Mouse (Mus musculus): ENCODE results near the gene Dgki. TPM values are rescaled to one million over a fixed set of nuclear protein-coding genes. Genes with fewer than 3 reads are reported as not detected.

Dgki gene
- polyA plus RNA-seq, 1 experiment from 2014 or later: 0.88 TPM

DNA sequence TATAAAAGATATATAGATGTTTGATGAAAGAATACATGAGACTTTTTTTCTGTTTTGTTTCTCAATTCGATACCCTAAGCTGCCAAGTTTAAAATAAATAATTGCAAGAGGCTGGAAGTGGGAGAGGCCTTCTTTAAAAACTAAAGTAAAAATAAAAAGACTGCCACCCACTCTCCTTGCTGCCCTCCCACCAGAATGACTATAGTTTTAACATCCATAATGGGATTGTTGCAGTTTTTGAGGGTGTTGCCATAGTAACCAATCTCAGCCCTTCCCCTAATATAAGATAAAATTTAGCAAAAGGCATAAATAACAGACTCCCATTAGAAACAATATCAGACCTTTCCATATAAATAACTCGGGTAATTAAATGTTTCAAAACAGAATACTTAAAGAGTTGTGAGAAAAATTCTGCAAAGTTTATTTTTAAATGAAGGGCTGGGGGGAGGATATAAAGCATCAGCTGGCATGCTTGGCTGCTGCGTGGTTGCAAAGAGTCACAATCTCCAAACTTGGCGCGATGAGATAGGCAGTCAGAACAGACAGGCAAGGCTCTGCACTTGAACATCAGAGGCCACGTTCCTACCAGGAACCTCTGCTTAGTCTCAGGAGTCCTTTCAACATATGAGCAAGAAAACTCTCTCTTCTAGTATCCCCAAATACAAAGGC lies 57.8 kb downstream of the Dgki start:
- H3K4me3 ChIP-seq (ENCODE audit: control insufficient read depth in 1 of 2, insufficient read depth in 1 of 2, low read depth in 1 of 2, low read length in 2 of 2): no peak overlapping the region
- no peaks in the 10 kb centered on the region for H3K36me3 ChIP-seq (ENCODE audit: control insufficient read depth, insufficient read depth, low read length)
- H3K9ac ChIP-seq (ENCODE audit: low read length): no peak overlapping the region
- H3K9me3 ChIP-seq (ENCODE audit: control insufficient read depth, low read length): no peaks in the 10 kb centered on the region
- no peak for ATAC-seq (ENCODE audit: insufficient number of reproducible peaks, insufficient read depth, low FRiP score, low read depth)
- H3K4me2 ChIP-seq (ENCODE audit: low read length): no peak overlapping the region
- 38% methylated on average over 6 of the region's 6 CpGs for WGBS
- H3K4me1 ChIP-seq (ENCODE audit: control insufficient read depth in 2 of 2, insufficient read depth in 2 of 2, low read length in 2 of 2): peaks cover 20 to 23% of the 10 kb centered on the region in 2 experiments
- peak overlapping the region; percentile 53 to 59 for H3K27ac ChIP-seq (replicated peaks in 1 of 2; ENCODE audit: control insufficient read depth in 1 of 2, insufficient read depth in 1 of 2, low read depth in 2 of 2, low read length in 2 of 2)
- no peaks in the 10 kb centered on the region for H3K27me3 ChIP-seq (ENCODE audit: control insufficient read depth, insufficient read depth, low read length)

DNA sequence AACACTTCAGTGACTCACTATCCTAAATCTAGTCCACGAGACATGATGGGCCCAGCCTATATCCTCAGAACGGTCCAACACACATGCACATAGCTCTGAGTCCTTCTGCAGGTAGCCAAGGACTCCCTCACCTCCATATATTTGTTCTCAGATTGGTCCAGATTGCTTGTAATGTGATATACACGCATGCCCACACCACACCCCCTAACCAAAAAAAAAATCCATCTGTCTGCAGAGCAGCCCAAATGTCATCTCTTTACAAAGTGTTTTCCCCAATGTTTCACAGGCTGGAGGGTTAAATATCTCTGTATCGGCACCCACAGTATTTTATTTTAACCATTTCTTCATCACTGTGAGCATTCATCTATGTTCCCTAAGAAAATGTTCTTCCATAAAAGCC lies 58.5 kb downstream of the Dgki start:
- Histone ChIP-seq H3K36me3 (ENCODE audit: control insufficient read depth, insufficient read depth, low read length) (no peaks in the 10 kb centered on the region), H3K4me2 (ENCODE audit: low read length) (no peak overlapping the region), H3K4me3 (ENCODE audit: control insufficient read depth in 1 of 2, insufficient read depth in 1 of 2, low read depth in 1 of 2, low read length in 2 of 2) (no peak overlapping the region), H3K9ac (ENCODE audit: low read length) (no peak overlapping the region), H3K27me3 (ENCODE audit: control insufficient read depth, insufficient read depth, low read length) (no peaks in the 10 kb centered on the region), H3K27ac (replicated peaks in 1 of 2; ENCODE audit: control insufficient read depth in 1 of 2, insufficient read depth in 1 of 2, low read depth in 2 of 2, low read length in 2 of 2) (no peak overlapping the region), H3K4me1 (ENCODE audit: control insufficient read depth in 2 of 2, insufficient read depth in 2 of 2, low read length in 2 of 2) (peaks cover 20 to 23% of the 10 kb centered on the region in 2 experiments), H3K9me3 (ENCODE audit: control insufficient read depth, low read length) (no peaks in the 10 kb centered on the region)
- 83% methylated on average over 4 of the region's 4 CpGs for WGBS
- ATAC-seq (ENCODE audit: insufficient number of reproducible peaks, insufficient read depth, low FRiP score, low read depth): no peak

DNA sequence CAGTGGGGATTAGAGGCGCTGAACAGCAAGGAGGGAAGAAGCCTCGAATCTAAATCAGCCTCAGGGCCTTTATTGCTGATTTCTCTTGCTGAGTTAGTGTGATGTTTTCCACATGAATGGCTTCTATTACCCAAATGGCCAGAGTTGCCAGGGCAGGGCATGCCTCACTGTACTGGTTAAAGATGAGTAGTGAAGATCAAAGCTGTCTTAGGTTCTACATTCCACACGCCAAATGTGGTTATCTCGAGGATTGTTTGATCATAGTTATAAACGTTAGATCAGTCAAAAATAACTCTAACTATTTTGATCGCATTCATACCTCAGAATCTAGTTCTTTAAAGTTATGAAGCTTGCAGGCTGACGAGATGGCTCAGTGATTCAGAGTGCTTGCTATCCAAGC lies 59.8 kb downstream of the Dgki start:
- Histone ChIP-seq H3K27me3 (ENCODE audit: control insufficient read depth, insufficient read depth, low read length) (no peaks in the 10 kb centered on the region), H3K4me2 (ENCODE audit: low read length) (no peak overlapping the region), H3K27ac (replicated peaks in 1 of 2; ENCODE audit: control insufficient read depth in 1 of 2, insufficient read depth in 1 of 2, low read depth in 2 of 2, low read length in 2 of 2) (no peak overlapping the region), H3K4me1 (ENCODE audit: control insufficient read depth in 2 of 2, insufficient read depth in 2 of 2, low read length in 2 of 2) (peaks cover 17 to 21% of the 10 kb centered on the region in 2 experiments), H3K9ac (ENCODE audit: low read length) (no peak overlapping the region), H3K4me3 (ENCODE audit: control insufficient read depth in 1 of 2, insufficient read depth in 1 of 2, low read depth in 1 of 2, low read length in 2 of 2) (no peak overlapping the region), H3K36me3 (ENCODE audit: control insufficient read depth, insufficient read depth, low read length) (no peaks in the 10 kb centered on the region), H3K9me3 (ENCODE audit: control insufficient read depth, low read length) (no peaks in the 10 kb centered on the region)
- WGBS: 81% methylated on average over 7 of the region's 7 CpGs
- no peak for ATAC-seq (ENCODE audit: insufficient number of reproducible peaks, insufficient read depth, low FRiP score, low read depth)

DNA sequence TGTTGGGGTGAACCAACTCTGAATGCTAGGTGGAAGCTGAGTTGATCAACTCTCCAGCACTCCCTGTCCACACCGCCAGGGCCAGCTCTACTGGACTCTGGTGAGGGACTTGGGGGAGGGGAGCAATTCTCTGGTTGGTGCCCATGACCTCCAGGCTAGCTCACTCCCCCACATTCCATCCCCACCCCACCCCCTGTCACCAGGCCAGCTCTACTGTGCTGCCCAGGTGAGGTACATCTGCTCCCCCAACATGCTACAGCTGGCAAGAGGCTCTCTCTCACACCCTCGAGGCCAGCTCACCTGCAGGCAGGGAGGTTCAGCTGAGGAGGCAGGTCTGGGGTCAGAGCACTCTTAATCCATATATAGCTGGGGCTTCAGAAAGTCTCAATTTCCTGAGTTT lies 63.1 kb downstream of the Dgki start:
- H3K27me3 ChIP-seq (ENCODE audit: control insufficient read depth, insufficient read depth, low read length): no peaks in the 10 kb centered on the region
- H3K36me3 ChIP-seq (ENCODE audit: control insufficient read depth, insufficient read depth, low read length): no peaks in the 10 kb centered on the region
- no peak overlapping the region for H3K27ac ChIP-seq (replicated peaks in 1 of 2; ENCODE audit: control insufficient read depth in 1 of 2, insufficient read depth in 1 of 2, low read depth in 2 of 2, low read length in 2 of 2)
- ATAC-seq (ENCODE audit: insufficient number of reproducible peaks, insufficient read depth, low FRiP score, low read depth): no peak
- H3K4me3 ChIP-seq (ENCODE audit: control insufficient read depth in 1 of 2, insufficient read depth in 1 of 2, low read depth in 1 of 2, low read length in 2 of 2): no peak overlapping the region
- H3K9me3 ChIP-seq (ENCODE audit: control insufficient read depth, low read length): no peaks in the 10 kb centered on the region
- no peak overlapping the region for H3K9ac ChIP-seq (ENCODE audit: low read length)
- WGBS: 67% methylated on average over 2 of the region's 2 CpGs
- H3K4me1 ChIP-seq (ENCODE audit: control insufficient read depth in 2 of 2, insufficient read depth in 2 of 2, low read length in 2 of 2): peaks cover 4 to 5% of the 10 kb centered on the region in 2 experiments; a peak in 2 of 4 replicates
- no peak overlapping the region for H3K4me2 ChIP-seq (ENCODE audit: low read length)

DNA sequence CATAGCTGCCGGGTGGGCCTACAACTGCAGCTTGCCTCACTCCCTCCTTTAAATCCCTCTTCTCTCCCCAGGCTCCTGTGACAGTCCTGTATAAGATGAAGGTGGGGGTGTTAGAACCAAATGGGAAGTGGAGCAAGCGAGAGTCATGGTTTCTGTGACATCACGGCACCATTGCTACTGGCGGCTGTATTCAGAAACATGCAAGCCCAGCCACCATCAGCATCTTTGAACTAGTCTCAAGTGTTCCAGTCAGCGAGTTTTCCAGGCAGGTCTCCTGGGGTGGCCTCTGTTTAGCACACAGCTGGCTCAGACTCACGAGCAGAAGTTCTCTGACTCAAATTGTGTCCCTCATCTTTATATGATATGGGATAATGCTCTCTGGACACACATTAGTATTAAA lies 68.8 kb downstream of the Dgki start:
- Histone ChIP-seq H3K27ac (replicated peaks in 1 of 2; ENCODE audit: control insufficient read depth in 1 of 2, insufficient read depth in 1 of 2, low read depth in 2 of 2, low read length in 2 of 2) (no peak overlapping the region), H3K4me1 (ENCODE audit: control insufficient read depth in 2 of 2, insufficient read depth in 2 of 2, low read length in 2 of 2) (no peaks in the 10 kb centered on the region), H3K9ac (ENCODE audit: low read length) (no peak overlapping the region), H3K4me2 (ENCODE audit: low read length) (no peak overlapping the region), H3K36me3 (ENCODE audit: control insufficient read depth, insufficient read depth, low read length) (no peaks in the 10 kb centered on the region), H3K27me3 (ENCODE audit: control insufficient read depth, insufficient read depth, low read length) (no peaks in the 10 kb centered on the region), H3K9me3 (ENCODE audit: control insufficient read depth, low read length) (no peaks in the 10 kb centered on the region), H3K4me3 (ENCODE audit: control insufficient read depth in 1 of 2, insufficient read depth in 1 of 2, low read depth in 1 of 2, low read length in 2 of 2) (no peak overlapping the region)
- 55% methylated on average over 6 of the region's 6 CpGs for WGBS
- no peak for ATAC-seq (ENCODE audit: insufficient number of reproducible peaks, insufficient read depth, low FRiP score, low read depth)

DNA sequence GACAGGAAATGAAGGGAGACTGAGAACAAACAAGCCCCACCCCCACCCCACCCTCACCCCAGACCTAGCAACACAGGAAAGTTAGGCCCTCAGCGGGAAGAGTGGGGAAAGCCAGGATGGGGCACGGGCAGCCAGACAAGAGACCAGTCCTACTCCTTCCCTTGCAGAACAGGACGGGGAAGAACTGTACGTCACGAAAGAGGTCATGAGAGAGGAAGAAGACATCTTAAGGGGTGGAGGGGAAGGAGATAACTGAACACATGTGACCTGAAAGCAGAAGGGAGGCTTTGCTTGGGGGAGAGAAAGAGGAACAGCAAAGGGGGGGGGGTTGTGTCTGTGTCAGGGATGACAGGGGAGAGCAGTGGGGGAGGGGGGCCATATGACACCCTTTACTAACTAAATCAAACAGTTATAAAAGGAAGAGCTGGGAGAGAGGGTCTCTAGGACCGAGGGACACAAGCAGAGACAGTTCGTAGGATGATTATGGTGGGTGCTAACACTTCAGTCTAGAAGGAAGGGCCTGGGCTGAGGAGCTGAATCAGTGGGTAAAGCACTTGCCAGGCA lies 77.0 kb downstream of the Dgki start:
- Histone ChIP-seq H3K9ac (ENCODE audit: low read length) (no peak overlapping the region), H3K4me1 (ENCODE audit: control insufficient read depth in 2 of 2, insufficient read depth in 2 of 2, low read length in 2 of 2) (peaks cover 13 to 15% of the 10 kb centered on the region in 2 experiments), H3K4me3 (ENCODE audit: control insufficient read depth in 1 of 2, insufficient read depth in 1 of 2, low read depth in 1 of 2, low read length in 2 of 2) (no peak overlapping the region), H3K27me3 (ENCODE audit: control insufficient read depth, insufficient read depth, low read length) (no peaks in the 10 kb centered on the region), H3K27ac (replicated peaks in 1 of 2; ENCODE audit: control insufficient read depth in 1 of 2, insufficient read depth in 1 of 2, low read depth in 2 of 2, low read length in 2 of 2) (no peak overlapping the region), H3K9me3 (ENCODE audit: control insufficient read depth, low read length) (no peaks in the 10 kb centered on the region), H3K36me3 (ENCODE audit: control insufficient read depth, insufficient read depth, low read length) (no peaks in the 10 kb centered on the region), H3K4me2 (ENCODE audit: low read length) (no peak overlapping the region)
- no peak for ATAC-seq (ENCODE audit: insufficient number of reproducible peaks, insufficient read depth, low FRiP score, low read depth)
- 65% methylated on average over 7 of the region's 7 CpGs for WGBS

DNA sequence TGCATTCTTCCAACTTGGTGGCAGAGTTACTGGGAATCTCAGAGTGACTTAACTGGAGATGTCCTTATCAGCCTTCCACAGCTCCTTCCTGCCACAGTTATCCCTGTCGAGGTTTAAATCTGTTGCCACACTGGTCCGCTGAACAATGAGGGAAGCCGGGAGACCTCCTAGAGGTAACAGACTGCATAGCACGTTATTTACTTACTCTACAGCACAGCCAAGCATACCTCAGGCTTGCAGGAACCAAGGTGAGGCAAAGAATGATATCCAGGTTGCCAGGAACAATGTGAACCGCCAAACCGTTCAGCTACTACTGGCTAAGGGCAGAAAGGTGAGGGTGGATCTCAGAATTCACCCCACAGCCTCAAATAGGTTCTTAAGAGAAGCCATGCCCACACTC lies 78.0 kb downstream of the Dgki start:
- no peak overlapping the region for H3K4me2 ChIP-seq (ENCODE audit: low read length)
- no peak overlapping the region for H3K9ac ChIP-seq (ENCODE audit: low read length)
- peaks cover 13 to 15% of the 10 kb centered on the region in 2 experiments for H3K4me1 ChIP-seq (ENCODE audit: control insufficient read depth in 2 of 2, insufficient read depth in 2 of 2, low read length in 2 of 2)
- H3K27me3 ChIP-seq (ENCODE audit: control insufficient read depth, insufficient read depth, low read length): no peaks in the 10 kb centered on the region
- no peaks in the 10 kb centered on the region for H3K9me3 ChIP-seq (ENCODE audit: control insufficient read depth, low read length)
- H3K4me3 ChIP-seq (ENCODE audit: control insufficient read depth in 1 of 2, insufficient read depth in 1 of 2, low read depth in 1 of 2, low read length in 2 of 2): no peak overlapping the region
- WGBS: 37% methylated on average over 6 of the region's 6 CpGs
- H3K27ac ChIP-seq (replicated peaks in 1 of 2; ENCODE audit: control insufficient read depth in 1 of 2, insufficient read depth in 1 of 2, low read depth in 2 of 2, low read length in 2 of 2): no peak overlapping the region
- ATAC-seq (ENCODE audit: insufficient number of reproducible peaks, insufficient read depth, low FRiP score, low read depth): no peak
- H3K36me3 ChIP-seq (ENCODE audit: control insufficient read depth, insufficient read depth, low read length): no peaks in the 10 kb centered on the region

GRCm38 (mm10) chr6:37219110-37219509 lies 80.9 kb downstream of the Dgki start:
- WGBS: 77% methylated on average over 4 of the region's 4 CpGs
- H3K27me3 ChIP-seq (ENCODE audit: control insufficient read depth, insufficient read depth, low read length): no peaks in the 10 kb centered on the region
- no peak overlapping the region for H3K9ac ChIP-seq (ENCODE audit: low read length)
- H3K4me1 ChIP-seq (ENCODE audit: control insufficient read depth in 2 of 2, insufficient read depth in 2 of 2, low read length in 2 of 2): peaks cover 32 to 43% of the 10 kb centered on the region in 2 experiments
- H3K27ac ChIP-seq (replicated peaks in 1 of 2; ENCODE audit: control insufficient read depth in 1 of 2, insufficient read depth in 1 of 2, low read depth in 2 of 2, low read length in 2 of 2): no peak overlapping the region
- ATAC-seq (ENCODE audit: insufficient number of reproducible peaks, insufficient read depth, low FRiP score, low read depth): no peak
- H3K4me3 ChIP-seq (ENCODE audit: control insufficient read depth in 1 of 2, insufficient read depth in 1 of 2, low read depth in 1 of 2, low read length in 2 of 2): no peak overlapping the region
- no peaks in the 10 kb centered on the region for H3K9me3 ChIP-seq (ENCODE audit: control insufficient read depth, low read length)
- no peak overlapping the region for H3K4me2 ChIP-seq (ENCODE audit: low read length)
- no peaks in the 10 kb centered on the region for H3K36me3 ChIP-seq (ENCODE audit: control insufficient read depth, insufficient read depth, low read length)
